Mouse (Mus musculus): ENCODE measurements around the gene Smad9.
A peak's percentile ranks its signal among the peaks of the same experiment; 100 is the strongest.
"Not testable (repeated sequence)": the region's sequence is repeated elsewhere in the genome, so short reads cannot be mapped to it uniquely, and the experiment has no call there.

Gene Smad9

GRCm38 (mm10) chr3:54759211-54759610 is 3.8 kb downstream of the Smad9 start:
- DNase-seq = no peak

GRCm38 (mm10) chr3:54760321-54761115 is 5.1 kb downstream of the Smad9 start:
- no peak for DNase-seq

GRCm38 (mm10) chr3:54761258-54761657 is 5.9 kb downstream of the Smad9 start:
- DNase-seq = no peak

- DNase-seq = peak; percentile 36 to 48
These were observed 9.0 kb downstream of the Smad9 start for GRCm38 (mm10) chr3:54764418-54764817.

GRCm38 (mm10) chr3:54765521-54765920 is 10.1 kb downstream of the Smad9 start:
- DNase-seq = not testable (repeated sequence)

- no peak for DNase-seq
These were observed 10.7 kb downstream of the Smad9 start for GRCm38 (mm10) chr3:54766034-54766433.

GRCm38 (mm10) chr3:54766811-54767210 is 11.4 kb downstream of the Smad9 start:
- DNase-seq = no peak

- no peak for DNase-seq
These were observed 13.2 kb downstream of the Smad9 start for GRCm38 (mm10) chr3:54768592-54768991.

- no peak for DNase-seq
These were observed 14.2 kb downstream of the Smad9 start for GRCm38 (mm10) chr3:54769349-54770275.

GRCm38 (mm10) chr3:54773613-54774012 is 18.2 kb downstream of the Smad9 start:
- no peak for DNase-seq

GRCm38 (mm10) chr3:54775989-54776631 is 20.7 kb downstream of the Smad9 start:
- DNase-seq = no peak

- DNase-seq = no peak
These were observed 35.2 kb downstream of the Smad9 start for GRCm38 (mm10) chr3:54790601-54791000.

- DNase-seq = no peak
These were observed 36.7 kb downstream of the Smad9 start for GRCm38 (mm10) chr3:54791822-54792677.

- no peak for DNase-seq
These were observed 38.4 kb downstream of the Smad9 start for GRCm38 (mm10) chr3:54793762-54794161.

- no peak for DNase-seq
These were observed 40.0 kb downstream of the Smad9 start for GRCm38 (mm10) chr3:54795379-54795778.

GRCm38 (mm10) chr3:54795806-54796205 is 40.4 kb downstream of the Smad9 start:
- no peak for DNase-seq

GRCm38 (mm10) chr3:54797211-54797610 is 41.8 kb downstream of the Smad9 start:
- DNase-seq = peak; percentile 43 to 64

GRCm38 (mm10) chr3:54803713-54804112 is 48.3 kb downstream of the Smad9 start:
- DNase-seq = no peak

GRCm38 (mm10) chr3:54807061-54807661 is 51.8 kb downstream of the Smad9 start:
- DNase-seq = peak in 1 of 2 experiments; percentile 15

GRCm38 (mm10) chr3:54807666-54808217 is 52.4 kb downstream of the Smad9 start, which contains the start of gene Rfxap:
Gene Rfxap, minus strand, starts transcription at chr3:54807791.
- DNase-seq = peak; percentile 93 to 95

GRCm38 (mm10) chr3:54809111-54809510 is 53.7 kb downstream of the Smad9 start:
- DNase-seq = no peak
